Mouse (Mus musculus): ENCODE measurements around the gene Inha. TPM values are rescaled to one million over a fixed set of nuclear protein-coding genes. Genes with fewer than 3 reads are reported as not detected.

The Inha gene
- polyA plus RNA-seq, 1 experiment from 2014 or later: 8.3 TPM

GRCm38 (mm10) chr1:75486561-75486960 lies 20.3 kb upstream of the Inha start:
- H3K4me1 ChIP-seq (ENCODE audit: control insufficient read depth, insufficient read depth, low read length): peaks cover 6% of the 10 kb centered on the region; the same call in 1 of the 2 replicates
- H3K4me3 ChIP-seq (replicated peaks; ENCODE audit: low read length): no peak overlapping the region
- no peaks in the 10 kb centered on the region for H3K9me3 ChIP-seq (replicated peaks; ENCODE audit: control insufficient read depth, low read length)
- H3K4me2 ChIP-seq (ENCODE audit: low read depth, low read length): peak overlapping the region; percentile 67; the same call in 1 of the 2 replicates
- peaks cover 38% of the 10 kb centered on the region for H3K27me3 ChIP-seq (ENCODE audit: control insufficient read depth, insufficient read depth, low read length)
- ATAC-seq (ENCODE audit: insufficient read depth, low FRiP score): no peak
- no peak overlapping the region for H3K9ac ChIP-seq (ENCODE audit: low read length)
- H3K27ac ChIP-seq (ENCODE audit: low read length): no peak overlapping the region
- WGBS: 13% methylated on average over 24 of the region's 24 CpGs
- H3K36me3 ChIP-seq (ENCODE audit: control insufficient read depth, insufficient read depth, low read length): peaks cover 9% of the 10 kb centered on the region; the same call in 1 of the 2 replicates

GRCm38 (mm10) chr1:75487040-75487404 lies 19.9 kb upstream of the Inha start:
- WGBS: 3% methylated on average over 13 of the region's 13 CpGs
- peak overlapping the region; percentile 67 for H3K4me2 ChIP-seq (ENCODE audit: low read depth, low read length)
- peaks cover 35% of the 10 kb centered on the region for H3K27me3 ChIP-seq (ENCODE audit: control insufficient read depth, insufficient read depth, low read length)
- H3K36me3 ChIP-seq (ENCODE audit: control insufficient read depth, insufficient read depth, low read length): peaks cover 9% of the 10 kb centered on the region; the same call in 1 of the 2 replicates
- no peak overlapping the region for H3K27ac ChIP-seq (ENCODE audit: low read length)
- H3K9ac ChIP-seq (ENCODE audit: low read length): peak overlapping the region; percentile 54; the same call in 1 of the 2 replicates
- H3K4me3 ChIP-seq (replicated peaks; ENCODE audit: low read length): peak overlapping the region; percentile 51
- peak; percentile 23; the same call in 1 of the 2 replicates for ATAC-seq (ENCODE audit: insufficient read depth, low FRiP score)
- peaks cover 6% of the 10 kb centered on the region; the same call in 1 of the 2 replicates for H3K4me1 ChIP-seq (ENCODE audit: control insufficient read depth, insufficient read depth, low read length)
- no peaks in the 10 kb centered on the region for H3K9me3 ChIP-seq (replicated peaks; ENCODE audit: control insufficient read depth, low read length)

DNA sequence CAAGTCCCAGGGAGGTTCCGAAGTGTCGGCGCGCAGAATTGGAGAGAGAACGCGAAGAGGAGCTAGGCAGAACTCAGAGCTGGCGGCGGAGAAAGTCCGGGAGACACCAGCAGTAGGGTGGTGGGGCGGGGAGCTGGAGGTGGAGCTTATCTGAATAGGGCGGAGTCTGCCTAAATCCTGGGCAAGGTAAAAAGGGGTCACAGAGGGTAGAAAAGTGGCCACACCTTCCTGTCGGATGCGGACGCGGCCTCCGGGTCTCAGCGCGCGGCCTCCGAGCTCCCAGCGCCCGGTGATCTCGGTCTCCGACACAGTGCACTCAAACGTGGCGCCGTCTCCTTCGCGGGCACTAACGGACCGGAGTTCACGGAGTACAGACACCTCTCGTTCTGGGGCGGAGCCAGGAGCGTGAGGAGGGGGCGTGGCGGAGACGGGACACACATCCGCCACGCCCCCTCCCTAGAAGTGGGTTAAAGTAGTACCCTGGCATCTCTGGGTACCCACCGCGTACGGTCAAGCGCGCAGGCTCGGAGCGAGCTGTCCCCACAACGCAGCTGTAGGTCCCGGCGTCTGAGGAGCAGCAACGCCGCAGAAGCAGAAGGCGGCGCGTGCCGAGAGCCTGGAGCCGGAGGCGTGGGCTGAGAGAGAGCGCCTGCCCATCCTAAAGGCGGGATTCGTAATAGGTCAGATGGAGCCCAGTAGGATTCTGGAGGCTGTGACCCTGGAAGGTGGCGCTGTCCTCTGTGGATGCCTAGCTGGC lies 19.3 kb upstream of the Inha start:
- ATAC-seq (ENCODE audit: insufficient read depth, low FRiP score): peak; percentile 67
- H3K9ac ChIP-seq (ENCODE audit: low read length): peak overlapping the region; percentile 54; the same call in 1 of the 2 replicates
- H3K27me3 ChIP-seq (ENCODE audit: control insufficient read depth, insufficient read depth, low read length): peaks cover 30% of the 10 kb centered on the region
- H3K4me3 ChIP-seq (replicated peaks; ENCODE audit: low read length): peak overlapping the region; percentile 51
- H3K9me3 ChIP-seq (replicated peaks; ENCODE audit: control insufficient read depth, low read length): no peaks in the 10 kb centered on the region
- peak overlapping the region; percentile 67 for H3K4me2 ChIP-seq (ENCODE audit: low read depth, low read length)
- peaks cover 9% of the 10 kb centered on the region; the same call in 1 of the 2 replicates for H3K36me3 ChIP-seq (ENCODE audit: control insufficient read depth, insufficient read depth, low read length)
- under 1% methylated on average over 60 of the region's 62 CpGs for WGBS
- H3K4me1 ChIP-seq (ENCODE audit: control insufficient read depth, insufficient read depth, low read length): peaks cover 6% of the 10 kb centered on the region; the same call in 1 of the 2 replicates
- no peak overlapping the region for H3K27ac ChIP-seq (ENCODE audit: low read length)

GRCm38 (mm10) chr1:75490785-75491551 lies 15.9 kb upstream of the Inha start:
- 83% methylated on average over 34 of the region's 34 CpGs for WGBS
- Histone ChIP-seq H3K4me3 (replicated peaks; ENCODE audit: low read length) (no peak overlapping the region), H3K27ac (ENCODE audit: low read length) (no peak overlapping the region), H3K36me3 (ENCODE audit: control insufficient read depth, insufficient read depth, low read length) (peaks cover 11% of the 10 kb centered on the region; the same call in 1 of the 2 replicates), H3K4me2 (ENCODE audit: low read depth, low read length) (no peak overlapping the region), H3K9me3 (replicated peaks; ENCODE audit: control insufficient read depth, low read length) (no peaks in the 10 kb centered on the region), H3K9ac (ENCODE audit: low read length) (no peak overlapping the region), H3K27me3 (ENCODE audit: control insufficient read depth, insufficient read depth, low read length) (peaks cover 8% of the 10 kb centered on the region), H3K4me1 (ENCODE audit: control insufficient read depth, insufficient read depth, low read length) (peaks cover 6% of the 10 kb centered on the region; the same call in 1 of the 2 replicates)
- ATAC-seq (ENCODE audit: insufficient read depth, low FRiP score): no peak

DNA sequence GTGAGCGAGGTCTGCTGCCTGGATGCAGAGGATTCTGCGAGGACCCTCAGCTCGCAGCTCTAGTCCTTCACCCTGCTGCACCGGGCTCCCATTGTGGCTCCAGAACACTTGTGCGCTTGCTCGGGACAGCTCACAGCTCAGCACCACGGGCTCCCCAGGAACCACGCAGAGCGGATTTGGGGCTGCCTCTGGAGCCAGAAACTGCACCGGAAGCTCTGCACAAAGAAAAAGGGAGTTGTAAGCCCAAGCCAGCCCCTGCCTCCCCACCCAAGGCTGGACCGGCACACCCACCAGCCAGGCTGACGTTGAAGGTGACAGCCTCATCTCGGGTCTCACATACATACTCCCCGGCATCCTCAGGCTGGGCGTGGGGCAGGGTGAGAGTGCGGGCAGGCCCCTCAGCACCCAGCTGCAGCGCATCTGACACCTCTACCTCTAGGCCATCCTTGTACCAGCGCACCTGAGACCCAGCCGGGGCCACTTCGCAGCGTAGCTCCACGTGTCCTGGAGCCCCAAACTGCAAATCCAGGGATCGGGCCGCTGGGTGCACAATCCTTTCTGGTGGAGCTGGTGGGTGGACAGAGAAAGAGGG lies 14.2 kb upstream of the Inha start:
- peaks cover 16% of the 10 kb centered on the region for H3K36me3 ChIP-seq (ENCODE audit: control insufficient read depth, insufficient read depth, low read length)
- H3K9ac ChIP-seq (ENCODE audit: low read length): no peak overlapping the region
- no peaks in the 10 kb centered on the region; the same call in 1 of the 2 replicates for H3K4me1 ChIP-seq (ENCODE audit: control insufficient read depth, insufficient read depth, low read length)
- no peak for ATAC-seq (ENCODE audit: insufficient read depth, low FRiP score)
- WGBS: 63% methylated on average over 24 of the region's 24 CpGs
- H3K27me3 ChIP-seq (ENCODE audit: control insufficient read depth, insufficient read depth, low read length): no peaks in the 10 kb centered on the region
- no peak overlapping the region for H3K4me2 ChIP-seq (ENCODE audit: low read depth, low read length)
- H3K9me3 ChIP-seq (replicated peaks; ENCODE audit: control insufficient read depth, low read length): no peaks in the 10 kb centered on the region
- H3K27ac ChIP-seq (ENCODE audit: low read length): no peak overlapping the region
- no peak overlapping the region for H3K4me3 ChIP-seq (replicated peaks; ENCODE audit: low read length)

GRCm38 (mm10) chr1:75494878-75495548 lies 11.9 kb upstream of the Inha start:
- Histone ChIP-seq H3K36me3 (ENCODE audit: control insufficient read depth, insufficient read depth, low read length) (peaks cover 29% of the 10 kb centered on the region), H3K27me3 (ENCODE audit: control insufficient read depth, insufficient read depth, low read length) (no peaks in the 10 kb centered on the region), H3K9me3 (replicated peaks; ENCODE audit: control insufficient read depth, low read length) (no peaks in the 10 kb centered on the region), H3K4me2 (ENCODE audit: low read depth, low read length) (no peak overlapping the region), H3K4me1 (ENCODE audit: control insufficient read depth, insufficient read depth, low read length) (no peaks in the 10 kb centered on the region), H3K9ac (ENCODE audit: low read length) (no peak overlapping the region), H3K27ac (ENCODE audit: low read length) (no peak overlapping the region), H3K4me3 (replicated peaks; ENCODE audit: low read length) (no peak overlapping the region)
- ATAC-seq (ENCODE audit: insufficient read depth, low FRiP score): peak; percentile 51; the same call in 1 of the 2 replicates
- WGBS: 44% methylated on average over 12 of the region's 12 CpGs

- H3K4me3 ChIP-seq (replicated peaks; ENCODE audit: low read length): no peak overlapping the region
- no peaks in the 10 kb centered on the region for H3K9me3 ChIP-seq (replicated peaks; ENCODE audit: control insufficient read depth, low read length)
- no peak overlapping the region for H3K27ac ChIP-seq (ENCODE audit: low read length)
- H3K4me1 ChIP-seq (ENCODE audit: control insufficient read depth, insufficient read depth, low read length): peaks cover 11% of the 10 kb centered on the region
- no peak overlapping the region for H3K9ac ChIP-seq (ENCODE audit: low read length)
- no peak for ATAC-seq (ENCODE audit: insufficient read depth, low FRiP score)
- no peaks in the 10 kb centered on the region for H3K27me3 ChIP-seq (ENCODE audit: control insufficient read depth, insufficient read depth, low read length)
- WGBS: 76% methylated on average over 4 of the region's 4 CpGs
- H3K4me2 ChIP-seq (ENCODE audit: low read depth, low read length): no peak overlapping the region
- H3K36me3 ChIP-seq (ENCODE audit: control insufficient read depth, insufficient read depth, low read length): peaks cover 39% of the 10 kb centered on the region
Observed at GRCm38 (mm10) chr1:75498897-75499296, 8.0 kb upstream of the Inha start.

- peaks cover 16% of the 10 kb centered on the region for H3K4me1 ChIP-seq (ENCODE audit: control insufficient read depth, insufficient read depth, low read length)
- H3K9me3 ChIP-seq (replicated peaks; ENCODE audit: control insufficient read depth, low read length): no peaks in the 10 kb centered on the region
- peaks cover 39% of the 10 kb centered on the region for H3K36me3 ChIP-seq (ENCODE audit: control insufficient read depth, insufficient read depth, low read length)
- no peaks in the 10 kb centered on the region for H3K27me3 ChIP-seq (ENCODE audit: control insufficient read depth, insufficient read depth, low read length)
- no peak overlapping the region for H3K4me2 ChIP-seq (ENCODE audit: low read depth, low read length)
- H3K9ac ChIP-seq (ENCODE audit: low read length): no peak overlapping the region
- WGBS: 80% methylated on average over 7 of the region's 7 CpGs
- no peak overlapping the region for H3K27ac ChIP-seq (ENCODE audit: low read length)
- ATAC-seq (ENCODE audit: insufficient read depth, low FRiP score): no peak
- no peak overlapping the region for H3K4me3 ChIP-seq (replicated peaks; ENCODE audit: low read length)
Observed at GRCm38 (mm10) chr1:75499441-75499840, 7.4 kb upstream of the Inha start.

Data from stomach, embryonic 16.5 days (tissue).